Comparison of ENCODE assay signal across 7 mouse cellular contexts in genomic region chr12:26295995-26296394, GRCm38 (mm10).
DNase-seq lines count a peak whose midpoint lies in the region; ATAC-seq and TF ChIP-seq lines count a peak whose summit lies in the region.
"Not testable (repeated sequence)": the region's sequence is repeated elsewhere in the genome, so short reads cannot be mapped to it uniquely, and the experiment has no call there.

No protein-coding gene starts in this region.

- WGBS in cerebellum, adult 2 months: 4% methylated on average over 1 of the region's 1 CpGs
- 9% methylated on average over 1 of the region's 1 CpGs for WGBS in embryonic facial prominence, embryonic 10.5 days
- WGBS in hindbrain, embryonic 11.5 days: 5% methylated on average over 1 of the region's 1 CpGs
- 0% methylated on average over 1 of the region's 1 CpGs for WGBS in stomach, postnatal 0 days

- not testable (repeated sequence) for H3K4me2 ChIP-seq in hindbrain, embryonic 11.5 days (replicated peaks; ENCODE audit: low read depth, low read length); stomach, postnatal 0 days (replicated peaks; ENCODE audit: low read depth)

- intact Hi-C loops in left cerebral cortex, adult 2 months (cut with DNase I): loop anchor here (5.0 kb wide), 2 partner anchors 1269 to 1589 kb away; partner anchors contain the start of gene Rrm2

- H3K9me3 ChIP-seq in MEL (replicated peaks; ENCODE audit: insufficient read depth, low read length); embryonic facial prominence, embryonic 10.5 days; hindbrain, embryonic 11.5 days (ENCODE audit: control insufficient read depth, low read length); stomach, postnatal 0 days (ENCODE audit: control insufficient read depth, low read length): not testable (repeated sequence)

- TF ChIP-seq EP300 in MEL (IDR thresholded peaks at IDR 0.05; ENCODE audit: low read depth in 1 of 2, low read length in 2 of 2); stomach, postnatal 0 days (optimal IDR thresholded peaks at IDR 0.05): not testable (repeated sequence)

- TF ChIP-seq POLR2A in MEL (IDR thresholded peaks at IDR 0.05; ENCODE audit: control insufficient read depth in 1 of 2, insufficient read depth in 1 of 2, low read depth in 1 of 2, low read length in 2 of 2, poor library complexity in 1 of 2); cerebellum, adult 2 months (IDR thresholded peaks at IDR 0.05; ENCODE audit: borderline replicate concordance, insufficient read depth, low read length): not testable (repeated sequence)

- TF ChIP-seq CTCF in MEL (IDR thresholded peaks at IDR 0.05 in 2 of 3, conservative IDR thresholded peaks at IDR 0.05 in 1 of 3; ENCODE audit: control insufficient read depth in 1 of 3, insufficient read depth in 1 of 3, low read depth in 2 of 3, low read length in 3 of 3, poor library complexity in 1 of 3, severe bottlenecking in 1 of 3): peak in 2 of 3 experiments; percentile 40 to 52; a peak in 4 of 6 replicates
- TF ChIP-seq CTCF in cerebellum, adult 2 months (IDR thresholded peaks at IDR 0.05; ENCODE audit: borderline replicate concordance, insufficient read depth, low read depth, low read length): peak; percentile 77
- peak; percentile 36 for TF ChIP-seq CTCF in left cerebral cortex, adult 2 months (IDR thresholded peaks at IDR 0.05)
- TF ChIP-seq CTCF in stomach, postnatal 0 days (IDR thresholded peaks at IDR 0.05; ENCODE audit: low read depth): peak; percentile 73

- not testable (repeated sequence) for H3K27me3 ChIP-seq in MEL (ENCODE audit: control insufficient read depth in 1 of 2, insufficient read depth in 2 of 2, low read length in 2 of 2); cerebellum, adult 2 months (ENCODE audit: control insufficient read depth, insufficient read depth, low read length); embryonic facial prominence, embryonic 10.5 days (replicated peaks; ENCODE audit: low read depth, poor library complexity, severe bottlenecking); hindbrain, embryonic 11.5 days (ENCODE audit: control insufficient read depth, insufficient read depth, low read length); stomach, postnatal 0 days (ENCODE audit: control insufficient read depth, insufficient read depth, low read length)

- not testable (repeated sequence) for H3K4me1 ChIP-seq in MEL (ENCODE audit: control insufficient read depth in 1 of 2, insufficient read depth in 2 of 2, low read length in 2 of 2); embryonic facial prominence, embryonic 10.5 days; hindbrain, embryonic 11.5 days (replicated peaks; ENCODE audit: control insufficient read depth, insufficient read depth, low read length); stomach, postnatal 0 days (replicated peaks; ENCODE audit: control insufficient read depth, insufficient read depth)
- H3K4me1 ChIP-seq in cerebellum, adult 2 months (ENCODE audit: control insufficient read depth, insufficient read depth, low read length): peaks cover 12% of the 10 kb centered on the region

- not testable (repeated sequence) for H3K4me3 ChIP-seq in MEL (ENCODE audit: control insufficient read depth in 1 of 2, insufficient read depth in 1 of 2, low read depth in 2 of 2, low read length in 2 of 2); cerebellum, adult 2 months (replicated peaks; ENCODE audit: insufficient read depth, low read depth, low read length); embryonic facial prominence, embryonic 10.5 days; hindbrain, embryonic 11.5 days (ENCODE audit: low read depth, low read length); left cerebral cortex, adult 2 months; stomach, postnatal 0 days (ENCODE audit: low read depth, low read length)

- peak; percentile 13 for DNase-seq in MEL (ENCODE audit: low read depth, low spot score)
- peak in 1 of 2 experiments; percentile 42 for DNase-seq in cerebellum, adult 2 months
- peak; percentile 41 for DNase-seq in embryonic facial prominence, embryonic 10.5 days (ENCODE audit: low spot score)
- peak; percentile 40 for DNase-seq in hindbrain, embryonic 11.5 days (ENCODE audit: low spot score)
- DNase-seq in left cerebral cortex, adult 2 months (ENCODE audit: extremely low spot score in 1 of 2, low spot score in 2 of 2): not testable (repeated sequence)
- DNase-seq in stomach, postnatal 0 days (ENCODE audit: low spot score): peak; percentile 32

- peak; percentile 44 for TF ChIP-seq RAD21 in MEL (IDR thresholded peaks at IDR 0.05; ENCODE audit: low read depth, low read length)

- ATAC-seq in hindbrain, embryonic 11.5 days (ENCODE audit: low FRiP score); stomach, postnatal 0 days (ENCODE audit: low FRiP score, low TSS enrichment): not testable (repeated sequence)
- ATAC-seq in megakaryocyte, adult 5-6 weeks (ENCODE audit: poor library complexity, severe bottlenecking): peak; percentile 64; the same call in 1 of the 2 replicates

- H3K27ac ChIP-seq in MEL (ENCODE audit: control insufficient read depth, low read depth, low read length); cerebellum, adult 2 months (ENCODE audit: insufficient read depth, low read length); embryonic facial prominence, embryonic 10.5 days (replicated peaks); hindbrain, embryonic 11.5 days (ENCODE audit: low read depth, low read length); left cerebral cortex, adult 2 months; stomach, postnatal 0 days (replicated peaks): not testable (repeated sequence)

- not testable (repeated sequence) for H3K36me3 ChIP-seq in MEL (ENCODE audit: control insufficient read depth in 1 of 2, insufficient read depth in 2 of 2, low read length in 2 of 2); embryonic facial prominence, embryonic 10.5 days (replicated peaks); hindbrain, embryonic 11.5 days (ENCODE audit: control insufficient read depth, insufficient read depth, low read length); stomach, postnatal 0 days (ENCODE audit: control insufficient read depth, insufficient read depth, low read length)

- H3K79me2 ChIP-seq in MEL (ENCODE audit: control insufficient read depth, insufficient read depth, low read length, poor library complexity): not testable (repeated sequence)

- not testable (repeated sequence) for H3K9ac ChIP-seq in MEL (ENCODE audit: control insufficient read depth, low read depth, low read length, poor library complexity, severe bottlenecking); hindbrain, embryonic 11.5 days (ENCODE audit: low read depth, low read length); stomach, postnatal 0 days (ENCODE audit: low read length)

TF ChIP-seq in MEL, 35 proteins besides CTCF, POLR2A, EP300 and RAD21:
- peak; percentile 37 for TF ChIP-seq SMC3 (IDR thresholded peaks at IDR 0.05; ENCODE audit: low read depth, low read length)
